Mouse (Mus musculus) small intestine, adult 2 months (tissue): ENCODE data around the gene Pitpnc1. TPM values are rescaled to one million over a fixed set of nuclear protein-coding genes. Genes with fewer than 3 reads are reported as not detected.

Experiments
- H3K27ac ChIP-seq: fragments of 200-500 bp; 2 replicates; pipeline ENCODE4 v1.5.1; 2012; ENCODE audit warnings: low read depth, low read length, control low read depth, inconsistent platforms; ENCODE audit not compliant: insufficient read depth
- H3K27me3 ChIP-seq: fragments of 200-500 bp; 2 replicates; pipeline ENCODE4 v1.6.1; 2012; ENCODE audit warnings: mild to moderate bottlenecking, moderate library complexity, low read length, inconsistent platforms; ENCODE audit not compliant: control insufficient read depth, insufficient read depth
- H3K36me3 ChIP-seq: fragments of 200-500 bp; 2 replicates; pipeline ENCODE4 v1.6.1; 2012; ENCODE audit warnings: mild to moderate bottlenecking, low read length, control low read depth, inconsistent platforms; ENCODE audit not compliant: control insufficient read depth, insufficient read depth
- H3K4me1 ChIP-seq: fragments of 200-500 bp; 2 replicates; pipeline ENCODE4 v1.6.1; 2012; ENCODE audit warnings: low read length, inconsistent platforms, mixed read lengths; ENCODE audit not compliant: control insufficient read depth, insufficient read depth, insufficient read length
- H3K4me3 ChIP-seq: fragments of 200-500 bp; 2 replicates; pipeline ENCODE4 v1.5.1; 2012; ENCODE audit warnings: low read depth, mild to moderate bottlenecking, control low read depth, inconsistent platforms, low read length, moderate library complexity
- CTCF ChIP-seq: fragments of 200-500 bp; IDR thresholded peaks from 2 replicates; pipeline ENCODE4 v1.5.1; 2012; ENCODE audit warnings: low read depth, mild to moderate bottlenecking, control low read depth, inconsistent platforms, low read length, moderate library complexity, mixed read lengths; ENCODE audit not compliant: insufficient replicate concordance, insufficient read length; ENCODE audit errors: extremely low read depth
- POLR2A ChIP-seq: fragments of 200-500 bp; IDR thresholded peaks from 2 replicates; pipeline ENCODE4 v1.6.1; 2012; ENCODE audit warnings: low read depth, mild to moderate bottlenecking, control low read depth, inconsistent platforms, low read length, moderate library complexity
- WGBS: fragments of 180-500 bp; shearing (Covaris S2); methylation state at CpG from one replicate; pipeline ENCODE4 v1.1.7; 2018; 5-methylcytosine and 5-hydroxymethylcytosine counted together
- polyA plus RNA-seq: library from polyadenylated mRNA; depleted of rRNA; stranded (reverse); fragments of >200 nt; gene quantifications from 2 replicates; pipeline ENCODE4 v1.2.3, GENCODE M21; 2012

Gene Pitpnc1
- polyA plus RNA-seq, 1 experiment = 1.5 TPM

DNA sequence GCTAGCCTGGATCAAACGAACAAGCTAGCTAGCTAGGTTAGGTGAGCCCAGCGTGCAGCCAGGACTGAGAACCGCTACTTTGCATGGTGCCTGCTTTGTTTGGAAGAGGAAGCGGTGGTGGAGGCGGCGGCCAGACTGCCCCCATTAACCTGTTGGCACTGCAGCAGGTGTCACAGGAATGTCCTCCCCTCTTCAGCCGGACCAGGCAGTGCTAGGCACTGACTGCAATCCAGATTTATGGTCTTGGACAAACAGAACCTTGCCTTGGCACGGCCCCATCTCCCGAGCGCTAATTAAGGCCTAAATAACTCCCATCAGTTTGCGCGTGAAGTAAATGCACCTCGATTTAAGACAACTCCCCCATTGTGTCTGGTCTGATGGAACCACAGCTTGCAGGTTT lies 178.5 kb downstream of the Pitpnc1 start:
- Histone ChIP-seq H3K27me3 (no peaks in the 10 kb centered on the region), H3K27ac (no peak overlapping the region), H3K36me3 (no peaks in the 10 kb centered on the region), H3K4me1 (peaks cover 10% of the 10 kb centered on the region), H3K4me3 (no peak overlapping the region)
- WGBS = 33% methylated on average over 13 of the region's 13 CpGs
- TF ChIP-seq CTCF = no peak
- no peak for TF ChIP-seq POLR2A

DNA sequence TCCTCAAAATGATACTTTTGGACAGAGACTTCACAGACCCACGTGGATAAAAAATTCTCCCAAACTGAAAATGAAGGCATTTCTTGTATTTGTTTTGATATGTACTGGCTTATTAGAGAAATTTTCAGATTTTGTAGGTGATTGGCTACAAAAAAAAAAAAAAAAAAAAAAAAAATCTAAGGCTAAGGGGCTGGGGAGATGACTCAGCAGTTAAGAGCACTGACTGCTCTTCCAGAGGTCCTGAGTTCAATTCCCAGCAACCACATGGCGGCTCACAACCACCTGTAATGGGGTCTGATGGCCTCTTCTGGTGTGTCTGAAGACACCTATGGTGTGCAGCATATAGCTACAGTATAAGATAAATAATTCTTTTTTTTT lies 182.3 kb downstream of the Pitpnc1 start:
- H3K36me3 ChIP-seq = no peaks in the 10 kb centered on the region
- H3K4me3 ChIP-seq = no peak overlapping the region
- H3K4me1 ChIP-seq = peaks cover 5% of the 10 kb centered on the region; the same call in 1 of the 2 replicates
- H3K27me3 ChIP-seq = no peaks in the 10 kb centered on the region
- 96% methylated on average over 2 of the region's 2 CpGs for WGBS
- no peak overlapping the region for H3K27ac ChIP-seq
- TF ChIP-seq POLR2A = no peak
- no peak for TF ChIP-seq CTCF

DNA sequence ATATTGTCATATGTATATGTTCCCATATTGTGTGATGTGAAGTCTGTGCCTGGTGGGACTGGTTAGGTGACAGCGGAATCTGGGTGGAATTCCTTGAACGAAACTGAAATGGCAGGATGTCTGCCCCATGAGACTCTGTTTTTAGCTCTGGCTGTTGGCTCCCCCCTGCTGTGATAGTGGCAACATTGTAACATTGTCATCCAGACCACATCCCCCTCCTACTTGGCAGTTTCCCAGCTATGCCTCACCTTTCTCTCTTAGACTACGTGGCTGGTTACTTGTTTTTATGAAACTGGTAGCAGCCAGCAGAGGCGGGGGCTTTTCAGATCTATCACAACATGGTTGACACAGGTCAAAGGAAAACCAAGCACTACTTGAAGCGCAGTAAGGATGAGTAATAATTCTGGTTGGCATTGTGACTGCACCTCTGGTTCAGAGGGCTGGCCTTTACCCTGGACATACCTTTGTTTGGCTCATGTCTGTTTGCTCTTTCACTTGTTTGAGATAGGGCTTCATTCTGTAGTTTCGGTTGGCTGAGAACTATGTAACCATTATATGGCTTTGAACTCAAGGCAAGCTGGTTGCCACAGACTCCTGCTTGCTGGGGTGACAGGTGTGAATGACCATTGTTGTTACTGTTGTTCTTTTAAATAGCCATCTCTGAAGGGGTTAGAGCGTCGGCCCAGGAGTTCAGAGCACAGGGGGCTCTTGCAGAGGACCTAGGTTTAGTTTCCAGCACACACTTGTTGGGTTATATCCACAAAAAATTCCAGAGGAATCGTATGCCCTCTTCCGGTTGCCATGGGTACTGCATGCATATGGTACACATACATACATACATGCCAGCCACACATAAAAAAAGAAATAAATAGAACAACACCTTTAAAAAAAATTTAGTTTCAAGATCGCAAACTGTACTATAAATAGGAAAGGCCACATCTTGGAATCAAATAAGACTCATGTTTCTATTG lies 183.0 kb downstream of the Pitpnc1 start:
- Histone ChIP-seq H3K36me3 (no peaks in the 10 kb centered on the region), H3K27ac (no peak overlapping the region), H3K4me3 (no peak overlapping the region), H3K4me1 (peaks cover 5% of the 10 kb centered on the region; the same call in 1 of the 2 replicates), H3K27me3 (no peaks in the 10 kb centered on the region)
- 66% methylated on average over 11 of the region's 11 CpGs for WGBS
- no peak for TF ChIP-seq POLR2A
- TF ChIP-seq CTCF = no peak

DNA sequence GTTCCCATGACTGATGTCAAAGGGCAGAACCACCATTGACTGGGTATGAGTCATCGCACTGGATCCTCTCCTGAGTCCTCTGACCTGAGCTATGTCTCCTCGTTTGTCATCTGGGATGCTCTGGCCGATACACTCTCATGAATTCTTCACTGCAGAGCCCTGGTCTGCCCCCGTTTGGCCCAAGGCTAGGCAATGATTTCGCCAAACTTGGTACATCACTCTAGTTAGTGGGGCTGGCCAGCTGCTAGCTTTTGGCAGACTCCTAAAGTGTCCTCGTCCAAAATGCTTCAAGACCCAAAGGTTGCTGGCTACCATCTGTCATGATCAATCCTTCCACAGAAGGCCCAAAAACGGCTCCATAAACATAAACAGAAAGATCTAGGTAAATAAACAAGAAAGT lies 184.8 kb downstream of the Pitpnc1 start:
- Histone ChIP-seq H3K4me1 (peaks cover 3% of the 10 kb centered on the region; the same call in 1 of the 2 replicates), H3K36me3 (no peaks in the 10 kb centered on the region), H3K27ac (no peak overlapping the region), H3K4me3 (no peak overlapping the region), H3K27me3 (no peaks in the 10 kb centered on the region)
- TF ChIP-seq POLR2A = no peak
- TF ChIP-seq CTCF = no peak
- WGBS = 76% methylated on average over 7 of the region's 7 CpGs

DNA sequence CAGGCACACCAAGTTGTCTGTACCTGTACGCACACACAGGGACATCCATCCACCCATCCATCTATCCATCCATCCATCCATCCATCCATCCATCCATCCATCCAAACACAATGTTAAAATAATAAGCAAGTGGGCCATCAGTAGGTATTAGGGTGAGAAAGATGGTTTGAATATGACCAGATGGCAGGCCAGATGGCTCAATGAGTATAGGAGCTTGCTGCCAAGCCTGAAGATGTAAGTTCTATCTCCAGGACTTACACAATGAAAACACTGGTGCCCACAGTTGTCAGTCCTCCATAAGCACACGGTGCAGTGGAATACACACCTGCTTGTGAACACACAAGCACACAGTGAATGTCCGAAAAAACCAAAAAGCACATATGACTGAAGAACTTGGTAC lies 186.9 kb downstream of the Pitpnc1 start:
- 94% methylated on average over 3 of the region's 3 CpGs for WGBS
- TF ChIP-seq CTCF (no peak), POLR2A (no peak)
- Histone ChIP-seq H3K4me1 (peaks cover 3% of the 10 kb centered on the region; the same call in 1 of the 2 replicates), H3K36me3 (no peaks in the 10 kb centered on the region), H3K4me3 (no peak overlapping the region), H3K27me3 (no peaks in the 10 kb centered on the region), H3K27ac (no peak overlapping the region)

DNA sequence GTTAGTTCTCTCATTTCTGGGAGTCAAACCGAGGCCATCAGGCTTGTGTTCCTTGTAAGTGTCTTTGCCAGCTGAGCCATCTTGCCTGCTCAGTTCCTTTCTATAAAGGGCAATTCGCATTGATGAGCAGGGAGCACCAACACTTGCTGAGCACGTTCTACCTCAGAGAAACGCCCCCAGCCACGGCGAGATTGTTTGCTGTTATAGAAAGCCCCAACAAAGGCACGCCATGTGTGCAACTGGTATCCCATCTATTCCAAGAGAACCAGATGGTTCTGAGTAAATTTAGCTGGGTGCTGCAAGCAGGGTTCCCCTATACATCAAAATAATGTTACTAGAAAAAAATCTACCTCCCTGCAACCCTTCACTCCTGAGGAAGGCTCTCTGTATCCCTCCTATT lies 188.0 kb downstream of the Pitpnc1 start:
- Histone ChIP-seq H3K36me3 (no peaks in the 10 kb centered on the region), H3K4me1 (peaks cover 3% of the 10 kb centered on the region; the same call in 1 of the 2 replicates), H3K4me3 (no peak overlapping the region), H3K27me3 (no peaks in the 10 kb centered on the region), H3K27ac (no peak overlapping the region)
- WGBS = 93% methylated on average over 7 of the region's 7 CpGs
- no peak for TF ChIP-seq POLR2A
- no peak for TF ChIP-seq CTCF

DNA sequence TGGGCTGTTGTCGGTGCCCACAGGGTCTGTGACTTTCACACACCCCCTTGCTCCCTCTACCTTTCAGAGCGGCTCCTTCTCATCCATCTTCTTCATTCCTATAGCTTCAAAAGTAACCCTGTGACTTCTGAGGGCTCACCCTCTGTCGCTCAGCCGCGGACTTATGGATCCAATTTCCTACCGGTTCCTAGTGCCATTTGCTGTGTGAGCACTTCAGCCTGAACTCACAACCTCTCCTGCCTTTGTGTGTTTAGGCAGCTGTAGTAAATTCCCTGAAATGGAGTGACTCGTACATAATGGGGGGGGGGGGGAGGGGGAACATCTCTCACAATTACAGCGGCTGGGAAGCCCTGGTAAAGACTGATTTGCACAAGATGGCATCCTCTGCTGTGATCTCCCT lies 191.2 kb downstream of the Pitpnc1 start:
- no peaks in the 10 kb centered on the region for H3K36me3 ChIP-seq
- WGBS = 87% methylated on average over 8 of the region's 8 CpGs
- no peak overlapping the region for H3K4me3 ChIP-seq
- peaks cover 7% of the 10 kb centered on the region; the same call in 1 of the 2 replicates for H3K4me1 ChIP-seq
- TF ChIP-seq CTCF (no peak), POLR2A (no peak)
- H3K27ac ChIP-seq = no peak overlapping the region
- no peaks in the 10 kb centered on the region; the same call in 1 of the 2 replicates for H3K27me3 ChIP-seq
